Mouse (Mus musculus): ENCODE measurements around the gene Cilp. TPM values are rescaled to one million over a fixed set of nuclear protein-coding genes. Genes with fewer than 3 reads are reported as not detected.

The Cilp gene
- total RNA-seq, 4 experiments from 2014 or later: 3.2 to 10.7 (median 6.1) TPM

DNA sequence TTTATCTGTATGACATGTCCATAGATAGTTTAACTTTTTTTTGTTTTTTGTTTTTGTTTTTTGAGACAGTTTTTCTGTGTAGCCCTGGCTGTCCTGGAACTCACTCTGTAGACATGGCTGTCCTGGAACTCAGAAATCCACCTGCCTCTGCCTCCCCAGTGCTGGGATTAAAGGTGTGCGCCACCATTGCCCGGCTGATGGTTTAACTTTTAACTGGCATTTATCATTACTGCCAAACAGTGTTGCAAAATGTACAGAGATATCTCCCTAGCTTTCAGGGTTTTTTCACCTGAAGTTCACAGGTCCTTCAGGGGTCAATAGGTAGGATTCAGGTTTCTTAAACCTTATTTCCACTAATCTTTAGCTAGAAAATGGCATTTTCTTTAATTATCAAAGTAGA, 32.1 kb downstream of the Cilp start:
- DNase-seq: no peak

DNA sequence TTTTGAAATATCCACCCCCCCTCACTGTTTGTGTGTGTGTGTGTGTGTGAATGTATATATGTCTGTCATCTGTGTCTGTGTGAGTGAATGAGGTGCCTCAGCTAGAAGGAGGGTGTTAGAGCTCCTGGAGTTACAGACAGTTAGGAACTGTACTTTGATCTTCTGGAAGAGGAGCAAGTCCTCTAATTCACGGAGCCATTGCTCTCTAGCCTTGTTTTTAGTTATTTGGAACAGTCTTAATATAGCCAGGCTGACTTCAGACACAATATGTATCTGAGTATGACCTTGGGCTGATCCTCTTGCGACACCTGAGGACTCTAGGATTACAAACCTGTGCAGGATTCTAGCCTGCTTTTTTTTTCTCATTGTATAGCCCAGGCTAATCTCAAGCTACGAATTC, 33.8 kb downstream of the Cilp start:
- DNase-seq: no peak

DNA sequence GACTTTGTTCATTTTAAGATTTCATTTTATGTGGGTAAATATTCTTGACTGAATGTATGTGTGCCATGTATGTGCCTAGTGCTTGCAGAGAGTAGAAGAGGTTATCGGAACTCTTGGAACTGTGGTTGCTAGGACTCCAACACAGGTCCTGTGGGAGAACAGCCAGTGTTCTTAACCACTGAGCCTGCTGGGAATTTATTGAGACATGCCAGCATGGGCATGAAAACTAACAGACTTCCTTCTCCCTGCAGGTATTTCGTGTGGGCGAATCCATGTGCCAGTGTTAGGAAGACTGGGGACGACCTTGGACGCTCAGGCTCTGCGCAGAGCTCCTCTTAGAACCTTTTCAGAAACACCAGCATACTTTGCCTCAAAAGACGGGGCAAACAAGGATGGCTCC, 34.7 kb downstream of the Cilp start:
- DNase-seq: no peak

DNA sequence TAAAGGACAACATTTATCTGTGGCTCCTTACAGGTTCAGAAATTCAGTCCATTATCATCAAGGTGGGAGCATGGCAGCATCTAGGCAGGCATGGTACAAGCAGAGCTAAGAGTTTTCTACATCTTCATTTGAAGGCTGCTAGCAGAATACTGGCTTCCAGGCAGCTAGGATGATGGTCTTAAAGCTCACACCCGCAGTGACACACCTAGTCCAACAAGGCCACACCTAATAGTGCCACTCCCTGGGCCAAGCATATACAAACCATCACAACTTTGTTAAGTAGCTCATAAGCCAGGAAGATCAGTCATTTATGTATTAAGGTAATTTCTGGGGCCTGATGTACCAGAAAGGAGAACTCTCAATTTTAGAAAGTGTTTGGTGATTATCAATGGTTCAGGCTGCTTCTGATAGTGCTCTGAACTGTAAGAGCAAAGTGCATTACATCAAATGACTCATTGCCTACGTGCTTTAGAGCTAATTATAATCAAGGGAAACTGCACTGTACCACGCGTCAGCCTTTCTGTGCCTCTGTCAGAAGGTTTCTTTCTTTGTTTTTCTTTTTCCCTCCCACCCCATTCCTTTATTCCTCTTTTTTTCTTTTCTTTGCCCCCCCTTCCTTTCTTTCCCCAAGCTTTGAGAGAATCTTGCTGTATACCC, 37.5 kb downstream of the Cilp start:
- DNase-seq: no peak

DNA sequence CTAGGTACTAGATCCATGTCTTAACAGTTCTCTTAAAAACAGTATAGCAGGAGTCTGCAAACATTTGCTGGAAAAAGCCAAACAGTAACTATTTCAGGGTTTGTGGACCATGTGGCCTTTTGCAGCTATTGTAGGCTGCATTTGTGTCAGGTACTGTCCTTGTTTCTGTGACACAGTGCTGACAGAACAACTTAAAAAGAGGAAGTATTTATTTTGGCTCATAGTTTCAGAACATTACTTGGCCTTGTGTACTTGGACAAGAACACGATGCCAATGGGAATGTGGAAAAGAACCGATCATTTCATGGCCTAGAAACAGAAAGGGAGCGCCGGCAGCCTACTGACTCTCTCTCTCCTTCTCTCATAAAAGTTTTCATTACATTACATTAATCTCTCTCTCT, 38.6 kb downstream of the Cilp start:
- DNase-seq: no peak

DNA sequence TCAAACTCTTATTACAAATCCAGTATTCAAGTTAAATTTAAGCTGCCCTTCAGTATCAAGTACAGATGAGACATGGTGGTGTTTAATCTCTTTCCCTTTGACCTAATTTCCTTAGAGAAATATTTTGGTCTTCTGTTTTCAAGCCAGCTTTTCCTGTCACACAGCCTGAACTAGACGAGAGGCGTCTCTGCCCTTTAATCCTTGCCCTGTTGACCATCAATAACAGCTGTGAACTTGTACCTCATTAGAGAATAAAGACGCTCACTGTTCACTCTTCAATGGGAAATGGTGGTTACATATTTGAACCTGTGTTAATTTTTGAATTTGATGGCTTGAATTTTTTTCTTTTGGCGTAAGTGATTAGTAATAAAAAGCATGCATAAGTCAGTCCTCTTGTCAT, 39.3 kb downstream of the Cilp start:
- no peak for DNase-seq

DNA sequence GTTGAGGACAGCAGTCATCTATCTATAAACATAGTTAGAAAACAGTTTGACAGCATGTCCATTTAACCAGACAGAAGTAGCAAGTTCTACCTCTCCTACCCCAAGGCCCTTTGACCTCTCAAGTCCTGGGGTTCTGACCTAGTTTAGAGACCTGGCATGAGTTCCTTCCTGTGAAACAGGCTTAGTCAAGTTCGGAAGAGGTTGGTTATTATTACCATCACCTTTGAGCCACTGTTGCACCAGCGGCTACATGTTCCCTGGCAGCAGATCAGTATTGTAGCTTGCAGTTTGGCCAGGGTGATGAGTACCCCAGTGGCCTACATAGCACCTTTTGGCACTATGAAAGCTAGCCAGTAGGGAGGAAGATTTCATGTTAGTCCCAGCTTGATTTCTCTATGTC, 41.7 kb downstream of the Cilp start:
- DNase-seq: no peak

DNA sequence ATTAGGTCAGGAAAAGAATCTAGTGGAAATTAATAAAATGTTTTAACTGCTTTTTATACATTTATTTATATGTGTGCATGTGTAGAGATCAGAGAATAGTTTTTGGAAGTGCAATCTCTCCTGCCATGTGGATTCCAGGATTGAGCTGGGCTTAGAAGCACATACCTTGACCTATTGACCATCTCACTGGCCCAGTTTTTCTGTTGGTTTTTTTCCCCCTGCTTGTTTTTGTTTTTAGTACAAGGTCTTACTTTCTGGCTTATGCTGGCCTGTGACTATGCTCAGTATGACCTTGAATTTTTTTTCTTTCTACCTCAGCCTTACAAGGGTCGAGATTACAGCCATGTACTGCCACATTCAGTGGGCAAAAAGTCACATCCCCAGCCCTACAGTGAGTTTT, 43.0 kb downstream of the Cilp start:
- DNase-seq: peak; percentile 19

DNA sequence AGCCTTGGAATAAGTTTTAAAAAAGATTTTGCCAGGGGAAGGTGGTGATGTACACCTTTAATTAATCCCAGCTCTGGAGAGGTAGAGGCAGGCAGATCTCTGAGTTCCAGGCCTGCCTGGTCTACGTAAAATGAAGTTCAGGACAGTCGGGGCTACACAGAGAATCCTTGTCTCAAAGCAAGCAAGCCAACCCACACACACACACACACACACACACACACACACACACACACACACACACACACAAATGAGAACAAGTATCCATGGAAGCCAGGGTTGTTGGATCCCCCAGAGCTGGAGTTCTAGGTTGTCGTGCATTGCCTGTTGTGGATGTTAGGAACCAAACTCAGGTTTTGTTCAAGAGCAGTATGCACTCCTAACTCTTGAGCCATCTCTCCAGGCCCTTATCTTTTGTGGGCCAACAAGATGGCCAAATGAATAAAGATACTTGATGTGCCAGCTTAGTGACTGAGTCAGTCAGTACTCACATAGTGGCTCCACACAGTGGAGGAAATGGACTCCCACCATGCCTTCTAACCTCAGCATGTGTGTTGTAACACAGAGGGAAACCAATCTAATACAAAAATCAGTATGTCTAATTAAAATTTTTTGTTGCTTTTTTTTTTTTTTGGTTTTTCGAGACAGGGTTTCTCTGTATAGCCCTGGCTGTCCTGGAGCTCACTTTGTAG, 47.8 kb downstream of the Cilp start:
- no peak for DNase-seq

DNA sequence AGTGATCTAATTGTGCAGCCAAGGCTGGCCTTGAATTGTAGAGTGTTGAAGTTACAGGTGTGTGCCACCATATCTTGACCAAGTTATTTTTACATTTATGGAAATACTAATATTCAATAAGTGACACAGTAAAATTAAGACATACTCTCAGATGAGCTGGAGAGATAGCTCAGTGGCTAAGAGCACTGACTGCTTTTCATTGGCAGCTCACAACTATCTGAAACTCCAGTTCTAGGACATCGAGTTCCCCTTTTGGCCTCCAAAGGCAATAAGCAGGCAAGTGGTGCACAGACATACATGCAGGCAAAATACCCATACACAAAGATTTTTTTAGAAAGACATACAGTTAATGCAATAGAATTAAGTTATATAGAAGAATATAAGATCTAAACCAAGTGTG, 48.9 kb downstream of the Cilp start:
- no peak for DNase-seq

DNA sequence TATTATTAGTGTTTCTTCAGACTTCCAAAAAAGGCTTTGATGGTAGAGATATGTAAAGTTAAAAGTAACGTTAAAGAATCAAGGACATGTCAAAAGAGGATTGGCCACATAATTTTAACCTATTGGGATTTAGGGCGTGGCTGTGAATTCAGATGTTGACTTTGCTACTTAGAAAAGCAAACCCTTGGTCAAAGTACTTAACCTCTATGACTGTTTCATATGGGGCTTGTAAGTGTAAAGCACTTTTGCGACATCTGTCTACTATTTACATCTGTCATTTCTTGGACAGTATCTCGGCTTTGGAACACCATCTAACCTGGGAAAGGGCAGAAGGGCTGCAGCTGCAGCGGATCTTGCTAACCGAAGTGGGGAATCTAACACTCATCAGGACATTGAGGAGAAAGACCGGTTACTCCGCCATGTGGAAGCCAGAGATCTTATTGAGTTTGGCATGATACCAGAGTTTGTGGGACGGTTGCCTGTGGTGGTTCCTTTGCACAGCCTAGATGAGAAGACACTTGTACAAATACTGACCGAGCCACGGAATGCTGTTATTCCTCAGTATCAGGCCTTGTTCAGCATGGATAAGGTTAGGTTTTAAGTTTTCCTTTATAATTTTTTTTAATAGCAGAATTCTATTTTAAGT, 57.4 kb downstream of the Cilp start:
- DNase-seq: no peak

DNA sequence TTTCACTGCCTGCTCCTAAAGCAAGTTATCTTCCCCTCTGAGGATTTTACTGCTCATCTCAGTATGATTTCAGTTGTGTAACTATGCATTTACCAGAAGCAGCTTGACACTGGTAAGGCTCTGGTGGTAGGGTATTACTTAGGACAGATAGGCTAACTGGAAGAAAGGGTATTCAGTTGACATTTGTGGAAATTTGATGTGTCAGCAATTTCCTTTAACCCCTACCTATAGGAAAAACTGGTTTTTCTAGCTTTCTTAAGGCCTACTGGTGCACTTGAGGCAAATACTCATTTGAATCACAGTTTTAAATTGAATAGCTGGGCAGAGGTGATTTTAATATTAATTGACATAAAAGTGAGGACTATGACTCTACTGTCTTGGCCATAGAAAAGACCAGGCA, 61.0 kb downstream of the Cilp start:
- no peak for DNase-seq

DNA sequence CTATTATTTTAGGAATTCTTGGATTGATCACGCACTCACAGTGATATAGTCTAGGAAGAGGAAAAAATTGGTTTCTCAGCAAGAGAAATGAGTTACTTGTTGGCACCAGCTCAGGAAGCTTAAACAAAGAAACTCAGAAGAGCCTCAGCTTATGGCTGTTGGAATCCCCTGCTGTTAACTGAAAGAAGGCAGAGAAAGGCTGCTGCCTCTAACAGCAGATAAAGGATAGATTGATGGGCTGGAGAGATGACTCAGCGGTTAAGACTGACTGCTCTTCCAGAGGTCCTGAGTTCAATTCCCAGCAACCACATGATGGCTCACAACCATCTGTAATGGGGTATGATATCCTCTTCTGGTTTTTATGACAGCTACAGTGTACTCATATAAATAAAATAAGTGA, 62.4 kb downstream of the Cilp start:
- no peak for DNase-seq

Other genes with a start within 250 kb of the Cilp start
- gene Hacd3, start 243.5 kb upstream of the Cilp start, total RNA-seq (2022): 100 to 1,000 TPM; 321 to 416 (median 344) TPM
- gene Dpp8, start 232.8 kb upstream of the Cilp start, total RNA-seq (2022): 100 to 1,000 TPM in 3 of 4 experiments, 10 to 100 TPM in 1; 90.7 to 123 (median 113) TPM
- 10 to 100 TPM; 28.6 to 67.1 (median 44.5) TPM for gene Igdcc4, start 163.7 kb upstream of the Cilp start, total RNA-seq (2022)
- gene Igdcc3, start 124.0 kb upstream of the Cilp start, total RNA-seq (2022): 1 to 10 TPM in 3 of 4 experiments, under 1 TPM in 1; 0.84 to 4.0 (median 2.4) TPM
- gene Parp16, start 69.8 kb upstream of the Cilp start, total RNA-seq (2022): 10 to 100 TPM; 16.2 to 44.2 (median 33.1) TPM
- 10 to 100 TPM; 54.7 to 71.9 (median 60.7) TPM for gene Clpx, start 29.1 kb downstream of the Cilp start, total RNA-seq (2022)
- gene Pdcd7, start 80.9 kb downstream of the Cilp start, total RNA-seq (2022): 10 to 100 TPM; 18.6 to 23.1 (median 19.9) TPM
- 1 to 10 TPM in 1 of 4 experiments, under 1 TPM in 2, not detected in 1; 0.41 to 1.7 (median 0.49) TPM for gene Ubap1l, start 95.9 kb downstream of the Cilp start, total RNA-seq (2022)
- gene Kbtbd13, start 126.5 kb downstream of the Cilp start, total RNA-seq (2022): under 1 TPM in 3 of 4 experiments, not detected in 1; 0.13 to 0.23 (median 0.21) TPM
- 10 to 100 TPM in 1 of 4 experiments, 1 to 10 TPM in 3; 5.9 to 20.4 (median 7.2) TPM for gene Rasl12, start 133.3 kb downstream of the Cilp start, total RNA-seq (2022)
- not detected for gene Slc51b, start 157.8 kb downstream of the Cilp start, total RNA-seq (2022)
- 10 to 100 TPM; 14.3 to 22.7 (median 16.4) TPM for gene Mtfmt, start 170.6 kb downstream of the Cilp start, total RNA-seq (2022)
- 10 to 100 TPM; 49.3 to 68.2 (median 60.7) TPM for gene Spg21, start 195.8 kb downstream of the Cilp start, total RNA-seq (2022)